Mouse (Mus musculus) hindbrain, embryonic 14.5 days (tissue): ENCODE data around the gene Lif. TPM values are rescaled to one million over a fixed set of nuclear protein-coding genes. Genes with fewer than 3 reads are reported as not detected.

ENCODE experiments used
- polyA plus RNA-seq: library from polyadenylated mRNA; unstranded; fragments of >200 nt; fragmentation: Nextera tagmentation; extraction: Ambion mirVana; gene quantifications from 2 replicates; pipeline ENCODE4 v1.2.1, GENCODE M21; 2014

Lif gene
- polyA plus RNA-seq, 1 experiment from 2014 or later = not detected

Other genes starting within 250 kb of the Lif start
- gene Sec14l4, start 226.1 kb upstream of the Lif start, polyA plus RNA-seq = not detected in 2 replicates
- gene Sec14l3, start 192.7 kb upstream of the Lif start, polyA plus RNA-seq = 0.54 and 0.63 TPM in 2 replicates
- 9.3 and 10.6 TPM in 2 replicates for gene Mtfp1, start 162.1 kb upstream of the Lif start, polyA plus RNA-seq
- gene Sec14l2, start 134.1 kb upstream of the Lif start, polyA plus RNA-seq = 3.6 and 4.1 TPM in 2 replicates
- 46.4 and 48.2 TPM in 2 replicates for gene Rnf215, start 122.4 kb upstream of the Lif start, polyA plus RNA-seq
- 6.3 and 7.3 TPM in 2 replicates for gene Ccdc157, start 97.3 kb upstream of the Lif start, polyA plus RNA-seq
- 49.3 and 54.7 TPM in 2 replicates for gene Sf3a1, start 97.2 kb upstream of the Lif start, polyA plus RNA-seq
- gene Tbc1d10a, start 70.8 kb upstream of the Lif start, polyA plus RNA-seq = 23.7 and 25.6 TPM in 2 replicates
- 3.8 and 4.5 TPM in 2 replicates for gene Castor1, start 39.3 kb upstream of the Lif start, polyA plus RNA-seq
- not detected in 2 replicates for gene Osm, start 21.1 kb upstream of the Lif start, polyA plus RNA-seq
- 0.24 TPM in 1 of 2 replicates, not detected in the other for gene Hormad2, start 183.5 kb downstream of the Lif start, polyA plus RNA-seq